Mouse (Mus musculus): ENCODE results near the gene Mgmt.

The Mgmt gene

GRCm38 (mm10) chr7:136894106-136894986 is at the start of gene Mgmt:
TSS of gene Mgmt (plus strand) at chr7:136894614.
- DNase-seq, result peak; percentile 98

- DNase-seq, result no peak
Observed at GRCm38 (mm10) chr7:136844835-136845234, 49.6 kb upstream of the Mgmt start.

GRCm38 (mm10) chr7:136845321-136845720 is 49.1 kb upstream of the Mgmt start:
- no peak for DNase-seq

- no peak for DNase-seq
Observed at GRCm38 (mm10) chr7:136846086-136846620, 48.3 kb upstream of the Mgmt start.

- DNase-seq, result no peak
Observed at GRCm38 (mm10) chr7:136847601-136848000, 46.8 kb upstream of the Mgmt start.

- no peak for DNase-seq
Observed at GRCm38 (mm10) chr7:136848761-136849160, 45.7 kb upstream of the Mgmt start.

- DNase-seq, result no peak
Observed at GRCm38 (mm10) chr7:136849811-136850210, 44.6 kb upstream of the Mgmt start.

GRCm38 (mm10) chr7:136850339-136850738 is 44.1 kb upstream of the Mgmt start:
- DNase-seq, result no peak

- no peak for DNase-seq
Observed at GRCm38 (mm10) chr7:136851946-136852345, 42.5 kb upstream of the Mgmt start.

- DNase-seq, result no peak
Observed at GRCm38 (mm10) chr7:136852721-136853120, 41.7 kb upstream of the Mgmt start.

GRCm38 (mm10) chr7:136864677-136865463 is 29.5 kb upstream of the Mgmt start:
- DNase-seq, result no peak

- no peak for DNase-seq
Observed at GRCm38 (mm10) chr7:136865876-136866275, 28.5 kb upstream of the Mgmt start.

GRCm38 (mm10) chr7:136866535-136866934 is 27.9 kb upstream of the Mgmt start:
- DNase-seq, result no peak

GRCm38 (mm10) chr7:136871535-136871934 is 22.9 kb upstream of the Mgmt start:
- DNase-seq, result no peak

GRCm38 (mm10) chr7:136872059-136872458 is 22.4 kb upstream of the Mgmt start:
- no peak for DNase-seq

GRCm38 (mm10) chr7:136874396-136874795 is 20.0 kb upstream of the Mgmt start:
- no peak for DNase-seq

- DNase-seq, result no peak
Observed at GRCm38 (mm10) chr7:136880386-136880785, 14.0 kb upstream of the Mgmt start.

- DNase-seq, result no peak
Observed at GRCm38 (mm10) chr7:136888161-136888560, 6.3 kb upstream of the Mgmt start.

- peak; percentile 16 for DNase-seq
Observed at GRCm38 (mm10) chr7:136895356-136895755, 942 bp downstream of the Mgmt start.

- no peak for DNase-seq
Observed at GRCm38 (mm10) chr7:136895851-136896250, 1.4 kb downstream of the Mgmt start.

- no peak for DNase-seq
Observed at GRCm38 (mm10) chr7:136897481-136897880, 3.1 kb downstream of the Mgmt start.

- DNase-seq, result no peak
Observed at GRCm38 (mm10) chr7:136898005-136898404, 3.6 kb downstream of the Mgmt start.

- DNase-seq, result no peak
Observed at GRCm38 (mm10) chr7:136908616-136909144, 14.3 kb downstream of the Mgmt start.
